Mouse (Mus musculus) T-helper 2 cell (primary cell): ENCODE data around the gene Fmr1nb.
"Not testable (repeated sequence)": the region's sequence is repeated elsewhere in the genome, so short reads cannot be mapped to it uniquely, and the experiment has no call there.

Experiments
- in situ Hi-C: fragments of 300-600 bp; cut with MboI, MseI; formaldehyde crosslinking; loops from one replicate; pipeline ENCODE4 v1.15.1; 2025; ENCODE audit warnings: high pct_unique_total_duplicates

The Fmr1nb gene

GRCm38 (mm10) chrX:68761606-68762005 is at the start of gene Fmr1nb:
Gene Fmr1nb (plus strand): TSS chrX:68761839.
- in situ Hi-C loops = no loop called here

GRCm38 (mm10) chrX:68736902-68737301 is 24.7 kb upstream of the Fmr1nb start:
- in situ Hi-C loops = no loop called here

GRCm38 (mm10) chrX:68740088-68740487 is 21.6 kb upstream of the Fmr1nb start:
- in situ Hi-C loops = no loop called here

GRCm38 (mm10) chrX:68820449-68820848 is 58.8 kb downstream of the Fmr1nb start:
- in situ Hi-C loops = not testable (repeated sequence)

- in situ Hi-C loops = not testable (repeated sequence)
These were observed 59.4 kb downstream of the Fmr1nb start, which contains the start of gene Gm14698 for GRCm38 (mm10) chrX:68821059-68821458. Gene Gm14698 (plus strand): TSS chrX:68821093.

- in situ Hi-C loops = no loop called here
These were observed 78.2 kb downstream of the Fmr1nb start for GRCm38 (mm10) chrX:68839548-68840444.
